Mouse (Mus musculus) stomach, embryonic 15.5 days (tissue): ENCODE measurements around the gene Unc119. TPM values are rescaled to one million over a fixed set of nuclear protein-coding genes. Genes with fewer than 3 reads are reported as not detected.

Experiments used
- ATAC-seq: fragments of 200-750 bp; cut with Nextera tagmentation; 2 replicates; pipeline ENCODE4 v1.8.0; 2017; ENCODE audit warnings: low read depth, moderate number of reproducible peaks, moderate TSS enrichment; ENCODE audit not compliant: insufficient read depth, low FRiP score
- H3K27ac ChIP-seq: fragments of 300-500 bp; sonication (generic); 2 replicates; pipeline ENCODE4 v1.5.1; 2015; ENCODE audit warnings: mild to moderate bottlenecking, inconsistent platforms
- H3K27me3 ChIP-seq: fragments of 300-500 bp; sonication (generic); replicated peaks from 2 replicates; pipeline ENCODE4 v1.6.1; 2015; ENCODE audit warnings: inconsistent platforms
- H3K36me3 ChIP-seq: fragments of 300-500 bp; sonication (generic); 2 replicates; pipeline ENCODE4 v1.6.1; 2015; ENCODE audit warnings: inconsistent platforms
- H3K4me1 ChIP-seq: fragments of 300-500 bp; sonication (generic); 2 replicates; pipeline ENCODE4 v1.6.1; 2015; ENCODE audit warnings: inconsistent platforms
- H3K4me2 ChIP-seq: fragments of 300-500 bp; sonication (generic); 2 replicates; pipeline ENCODE4 v1.6.1; 2015; ENCODE audit warnings: mild to moderate bottlenecking, inconsistent platforms
- H3K4me3 ChIP-seq: fragments of 300-500 bp; sonication (generic); replicated peaks from 2 replicates; pipeline ENCODE4 v1.5.1; 2015; ENCODE audit warnings: inconsistent platforms
- H3K9ac ChIP-seq: fragments of 300-500 bp; sonication (generic); 2 replicates; pipeline ENCODE4 v1.6.1; 2015; ENCODE audit warnings: inconsistent platforms
- H3K9me3 ChIP-seq: fragments of 300-500 bp; sonication (generic); 2 replicates; pipeline ENCODE4 v1.6.1; 2016; ENCODE audit warnings: inconsistent platforms
- WGBS: fragments of 180-500 bp; shearing (Covaris S2); methylation state at CpG from one replicate; pipeline ENCODE4 v1.1.7; 2015; 5-methylcytosine and 5-hydroxymethylcytosine counted together
- polyA plus RNA-seq: library from polyadenylated mRNA; unstranded; fragments of >200 nt; fragmentation: Nextera tagmentation; extraction: Ambion mirVana; gene quantifications from 2 replicates; pipeline ENCODE4 v1.2.1, GENCODE M21; 2015

The Unc119 gene
- polyA plus RNA-seq, 1 experiment from 2014 or later, result 34.1 TPM

DNA sequence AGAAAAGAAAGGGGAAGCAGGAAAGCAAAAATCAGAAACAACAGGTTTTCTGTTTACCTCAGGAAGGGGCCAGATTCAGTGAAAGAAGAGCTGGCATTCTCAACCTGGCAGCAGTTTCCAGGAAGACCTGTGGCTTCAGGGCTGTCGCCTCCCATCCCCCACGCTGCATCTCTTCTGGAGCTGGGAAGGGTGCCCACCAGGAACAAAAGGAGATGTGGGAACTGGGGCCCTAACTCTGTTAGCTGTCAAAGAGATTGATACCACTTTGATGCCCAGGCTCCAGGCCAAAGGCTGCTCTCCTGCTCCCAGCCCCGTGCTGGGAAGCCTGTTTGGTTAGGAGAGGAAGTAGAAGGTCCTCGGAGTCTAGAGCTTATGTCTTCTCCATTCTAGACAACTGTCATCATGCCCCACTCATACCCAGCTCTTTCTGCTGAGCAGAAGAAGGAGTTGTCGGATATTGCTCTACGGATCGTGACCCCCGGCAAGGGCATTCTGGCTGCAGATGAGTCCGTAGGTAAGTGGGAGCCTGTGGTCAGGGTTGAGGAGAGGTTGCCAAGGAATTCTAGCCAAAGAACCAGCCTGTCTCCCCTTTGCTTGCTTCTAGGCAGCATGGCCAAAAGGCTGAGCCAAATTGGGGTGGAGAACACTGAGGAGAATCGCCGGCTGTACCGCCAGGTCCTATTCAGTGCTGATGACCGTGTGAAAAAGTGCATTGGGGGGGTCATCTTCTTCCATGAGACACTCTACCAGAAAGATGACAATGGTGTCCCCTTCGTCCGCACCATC lies 19.1 kb upstream of the Unc119 start:
- Histone ChIP-seq H3K4me1 (peaks cover 20% of the 10 kb centered on the region), H3K9me3 (no peaks in the 10 kb centered on the region), H3K4me3 (no peak overlapping the region), H3K36me3 (peaks cover 13% of the 10 kb centered on the region), H3K9ac (no peak overlapping the region), H3K27ac (no peak overlapping the region), H3K4me2 (no peak overlapping the region), H3K27me3 (no peaks in the 10 kb centered on the region)
- 83% methylated on average over 15 of the region's 15 CpGs for WGBS
- no peak for ATAC-seq

GRCm38 (mm10) chr11:78324965-78325364 lies 18.3 kb upstream of the Unc119 start:
- H3K4me2 ChIP-seq, result no peak overlapping the region
- H3K36me3 ChIP-seq, result peaks cover 8% of the 10 kb centered on the region; the same call in 1 of the 2 replicates
- H3K9me3 ChIP-seq, result no peaks in the 10 kb centered on the region
- ATAC-seq, result no peak
- H3K27ac ChIP-seq, result no peak overlapping the region
- peaks cover 23% of the 10 kb centered on the region for H3K4me1 ChIP-seq
- H3K9ac ChIP-seq, result no peak overlapping the region
- H3K27me3 ChIP-seq, result no peaks in the 10 kb centered on the region
- WGBS, result 94% methylated on average over 12 of the region's 12 CpGs
- no peak overlapping the region for H3K4me3 ChIP-seq

DNA sequence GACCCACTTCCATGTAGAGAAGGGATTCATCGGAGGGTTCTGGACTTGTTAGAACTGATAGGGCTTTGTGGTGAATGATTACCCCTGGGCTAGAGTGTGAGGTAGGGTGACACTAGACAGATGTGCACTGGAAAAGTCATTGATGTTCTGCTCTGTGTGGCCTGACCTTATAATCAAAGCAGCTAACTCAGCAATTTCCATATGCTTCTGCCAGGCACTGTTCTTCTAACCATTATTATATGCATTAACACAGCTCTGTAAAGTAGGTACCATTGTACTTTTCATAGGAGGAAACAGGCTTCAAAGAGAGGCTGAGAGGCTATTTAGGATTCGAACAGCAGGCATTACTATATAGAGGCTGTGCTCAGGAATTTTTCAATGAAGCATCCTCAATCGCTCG lies 16.1 kb upstream of the Unc119 start:
- Histone ChIP-seq H3K4me2 (no peak overlapping the region), H3K9ac (no peak overlapping the region), H3K4me1 (peaks cover 20% of the 10 kb centered on the region), H3K27ac (no peak overlapping the region), H3K27me3 (no peaks in the 10 kb centered on the region), H3K4me3 (no peak overlapping the region), H3K36me3 (no peaks in the 10 kb centered on the region), H3K9me3 (no peaks in the 10 kb centered on the region)
- 89% methylated on average over 4 of the region's 4 CpGs for WGBS
- no peak for ATAC-seq

DNA sequence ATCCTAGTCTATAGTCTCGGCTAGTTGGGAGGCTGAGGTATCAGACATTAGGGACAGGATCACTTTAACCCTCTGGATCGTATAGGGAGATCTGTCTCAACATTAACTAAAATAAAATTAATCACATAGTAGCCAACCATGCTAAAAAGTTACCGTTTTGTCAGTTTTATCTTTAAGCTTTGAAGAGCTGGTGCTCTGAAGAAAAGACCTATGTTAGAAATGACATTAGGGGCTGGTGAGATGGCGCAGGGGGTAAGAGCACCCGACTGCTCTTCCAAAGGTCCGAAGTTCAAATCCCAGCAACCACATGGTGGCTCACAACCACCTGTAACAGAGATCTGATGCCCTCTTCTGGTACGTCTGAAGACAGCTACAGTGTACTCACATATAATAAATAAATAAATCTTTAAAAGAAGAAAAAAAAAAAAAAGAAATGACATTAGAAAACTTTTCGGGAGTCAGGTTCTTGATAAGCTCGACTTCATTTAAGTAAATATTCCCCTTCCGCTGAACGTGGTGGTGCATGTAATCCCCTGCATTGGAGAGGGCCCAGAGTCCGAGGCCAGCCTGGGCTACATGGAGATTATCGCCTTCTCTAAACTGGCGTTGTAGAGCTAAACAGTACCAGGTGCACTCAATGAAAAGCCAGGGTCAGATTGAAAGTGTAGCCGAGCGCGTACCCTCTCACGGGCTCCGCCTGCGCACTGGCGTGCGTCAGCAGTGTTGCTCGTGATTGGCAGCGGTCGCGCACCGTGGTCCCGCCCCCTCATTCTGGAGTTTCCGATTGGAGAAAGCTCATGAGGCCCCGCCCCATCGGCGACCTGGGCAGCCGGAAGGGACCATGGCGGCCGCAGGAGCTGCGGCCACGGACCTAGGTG lies 15.4 kb upstream of the Unc119 start, which contains the start of gene Pigs:
Gene Pigs (plus strand): TSS at position 782 of the 878 bp plus-strand sequence.
- Histone ChIP-seq H3K36me3 (peaks cover 2% of the 10 kb centered on the region; the same call in 1 of the 2 replicates), H3K27ac (peak within 1 kb of the TSS; percentile 62; the same call in 1 of the 2 replicates), H3K4me3 (peak within 1 kb of the TSS; percentile 84)

DNA sequence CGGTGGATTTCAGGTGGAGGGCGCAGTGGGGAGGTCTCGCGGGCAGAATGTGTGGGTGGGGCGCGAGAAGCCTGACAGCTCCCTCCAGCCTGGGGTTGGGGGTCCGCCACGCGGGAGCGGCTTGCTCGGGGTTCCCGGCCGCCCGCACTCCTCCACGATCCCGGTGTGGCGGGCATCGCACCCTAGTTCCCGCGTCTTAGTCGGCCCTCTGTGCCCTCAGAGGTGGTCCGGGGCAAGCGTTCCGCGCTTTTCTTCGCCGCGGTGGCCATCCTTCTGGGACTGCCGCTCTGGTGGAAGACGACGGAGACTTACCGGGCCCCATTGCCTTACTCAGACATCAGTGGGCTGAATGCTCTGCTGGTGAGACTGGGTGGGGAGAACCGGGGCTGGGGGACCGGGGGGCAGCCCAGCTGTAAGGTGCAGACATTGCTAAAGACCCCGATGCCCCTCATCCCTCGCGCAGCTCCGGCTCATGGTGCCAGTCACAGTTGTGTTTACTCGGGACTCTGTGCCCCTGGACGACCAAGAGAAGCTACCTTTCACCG lies 14.7 kb upstream of the Unc119 start:
- WGBS, result under 1% methylated on average over 41 of the region's 41 CpGs
- peak overlapping the region; percentile 85 for H3K9ac ChIP-seq
- H3K4me1 ChIP-seq, result peaks cover 8% of the 10 kb centered on the region; the same call in 1 of the 2 replicates
- ATAC-seq, result peak; percentile 67
- H3K9me3 ChIP-seq, result no peaks in the 10 kb centered on the region
- H3K27ac ChIP-seq, result no peak overlapping the region
- H3K36me3 ChIP-seq, result peaks cover 3% of the 10 kb centered on the region; the same call in 1 of the 2 replicates
- peak overlapping the region; percentile 94 for H3K4me2 ChIP-seq
- H3K27me3 ChIP-seq, result no peaks in the 10 kb centered on the region
- peak overlapping the region; percentile 84 for H3K4me3 ChIP-seq

More for the DNA sequence above, 15.4 kb upstream of the Unc119 start, which contains the start of gene Pigs:
- Histone ChIP-seq H3K9me3 (no peaks in the 10 kb centered on the region), H3K9ac (peak within 1 kb of the TSS; percentile 85), H3K4me2 (peak within 1 kb of the TSS; percentile 94), H3K4me1 (peaks cover 16% of the 10 kb centered on the region; the same call in 1 of the 2 replicates), H3K27me3 (no peaks in the 10 kb centered on the region)
- peak; percentile 95 for ATAC-seq
- WGBS, result 11% methylated on average over 37 of the region's 37 CpGs

- no peaks in the 10 kb centered on the region for H3K27me3 ChIP-seq
- 93% methylated on average over 12 of the region's 12 CpGs for WGBS
- no peak overlapping the region for H3K9ac ChIP-seq
- no peak overlapping the region for H3K27ac ChIP-seq
- no peak for ATAC-seq
- H3K4me3 ChIP-seq, result no peak overlapping the region
- H3K36me3 ChIP-seq, result peaks cover 11% of the 10 kb centered on the region
- peaks cover 7% of the 10 kb centered on the region; the same call in 1 of the 2 replicates for H3K4me1 ChIP-seq
- no peak overlapping the region for H3K4me2 ChIP-seq
- H3K9me3 ChIP-seq, result no peaks in the 10 kb centered on the region
These were observed 10.6 kb upstream of the Unc119 start for GRCm38 (mm10) chr11:78332676-78333075.

GRCm38 (mm10) chr11:78333992-78334391 lies 9.3 kb upstream of the Unc119 start:
- Histone ChIP-seq H3K36me3 (peaks cover 16% of the 10 kb centered on the region), H3K9ac (no peak overlapping the region), H3K27ac (no peak overlapping the region), H3K4me1 (peaks cover 4% of the 10 kb centered on the region; the same call in 1 of the 2 replicates), H3K4me2 (no peak overlapping the region), H3K4me3 (no peak overlapping the region), H3K9me3 (no peaks in the 10 kb centered on the region), H3K27me3 (no peaks in the 10 kb centered on the region)
- no peak for ATAC-seq
- WGBS, result 88% methylated on average over 5 of the region's 5 CpGs

GRCm38 (mm10) chr11:78337040-78337439 lies 6.2 kb upstream of the Unc119 start:
- H3K27me3 ChIP-seq, result no peaks in the 10 kb centered on the region
- peaks cover 25% of the 10 kb centered on the region for H3K36me3 ChIP-seq
- H3K9me3 ChIP-seq, result no peaks in the 10 kb centered on the region
- H3K4me1 ChIP-seq, result no peaks in the 10 kb centered on the region
- no peak overlapping the region for H3K4me3 ChIP-seq
- no peak overlapping the region for H3K4me2 ChIP-seq
- no peak overlapping the region for H3K9ac ChIP-seq
- 94% methylated on average over 8 of the region's 8 CpGs for WGBS
- H3K27ac ChIP-seq, result no peak overlapping the region
- ATAC-seq, result no peak

- no peak overlapping the region for H3K27ac ChIP-seq
These were observed 1.6 kb upstream of the Unc119 start for GRCm38 (mm10) chr11:78341702-78342101.

DNA sequence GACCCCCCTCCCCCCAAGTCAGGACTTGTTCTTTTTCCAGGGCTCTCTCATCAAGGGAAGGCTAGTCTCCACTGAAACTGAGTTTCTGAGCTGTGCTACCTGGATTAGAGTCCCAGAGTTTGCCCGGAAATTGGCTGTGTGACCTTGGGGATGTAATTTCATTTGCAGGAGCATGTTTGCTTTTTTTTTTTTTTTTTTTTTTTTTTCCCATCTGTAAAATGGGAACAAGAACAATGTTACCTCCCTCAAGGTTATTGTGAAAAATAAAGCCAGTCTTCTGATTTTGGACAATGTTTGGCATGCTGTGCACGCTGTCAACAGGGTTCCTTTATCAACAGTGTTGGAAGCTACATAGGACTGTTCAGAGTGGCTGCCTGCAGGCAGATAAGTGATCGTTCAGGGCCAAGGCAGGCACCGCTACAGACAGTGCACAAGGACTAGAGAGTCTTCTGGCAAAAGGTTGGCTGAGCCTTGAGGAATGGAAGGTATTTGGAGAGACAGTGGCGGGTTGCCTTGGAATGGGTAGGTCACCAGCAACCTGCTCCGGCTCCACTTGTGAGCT lies 1.1 kb downstream of the Unc119 start:
- Histone ChIP-seq H3K4me2 (peak overlapping the region; percentile 89), H3K9me3 (no peaks in the 10 kb centered on the region), H3K9ac (no peak overlapping the region; the same call in 1 of the 2 replicates), H3K36me3 (peaks cover 5% of the 10 kb centered on the region), H3K27me3 (no peaks in the 10 kb centered on the region), H3K4me3 (peak overlapping the region; percentile 82), H3K27ac (peak overlapping the region; percentile 79), H3K4me1 (peaks cover 41% of the 10 kb centered on the region)
- WGBS, result 65% methylated on average over 6 of the region's 6 CpGs
- peak; percentile 51; the same call in 1 of the 2 replicates for ATAC-seq

More at GRCm38 (mm10) chr11:78341702-78342101, 1.6 kb upstream of the Unc119 start:
- no peak for ATAC-seq
- H3K9ac ChIP-seq, result no peak overlapping the region
- H3K36me3 ChIP-seq, result peaks cover 13% of the 10 kb centered on the region
- peaks cover 35% of the 10 kb centered on the region for H3K4me1 ChIP-seq
- H3K4me3 ChIP-seq, result no peak overlapping the region
- WGBS, result 80% methylated on average over 12 of the region's 12 CpGs
- no peak overlapping the region for H3K4me2 ChIP-seq
- H3K9me3 ChIP-seq, result no peaks in the 10 kb centered on the region
- H3K27me3 ChIP-seq, result no peaks in the 10 kb centered on the region
